ENCODE assay signal across 13 mouse cellular contexts in genomic region chr5:74005936-74006335, GRCm38 (mm10).
"Had no signal": no experiment of that assay in that cellular context is flagged by ENCODE, and none has a peak within 500 bp of the region (broad histone marks: within the 10 kb centered on the region; RNA-seq: fewer than 3 reads in every experiment).

No protein-coding gene starts in this region.

- DNase-seq: cerebellum, adult 8-10 months; cerebellum, adult 9-10 months; cerebellum, adult 9-11 months; cerebellum, postnatal 36 days; embryo, embryonic 11 days; forebrain, postnatal 0 days; gastrocnemius, adult 2 months; gastrocnemius, postnatal 10 days; gastrocnemius, postnatal 14 days; gastrocnemius, postnatal 25 days; gastrocnemius, postnatal 36 days; heart, adult 18-20 months; heart, adult 2 months had no signal
